Mouse (Mus musculus) large intestine, adult 2 months (tissue): Measurements from ENCODE around the gene Htr2a. TPM values are rescaled to one million over a fixed set of nuclear protein-coding genes. Genes with fewer than 3 reads are reported as not detected.

Experiments
- DNase-seq: peaks from one replicate; pipeline ENCODE4 v3.0.0-alpha.2; 2012; ENCODE audit warnings: low read depth, low spot score
- WGBS: fragments of 180-500 bp; shearing (Covaris S2); methylation state at CpG from one replicate; pipeline ENCODE4 v1.1.7; 2018; 5-methylcytosine and 5-hydroxymethylcytosine counted together
- polyA plus RNA-seq: library from polyadenylated mRNA; depleted of rRNA; stranded (reverse); fragments of >200 nt; gene quantifications from 2 replicates; pipeline ENCODE4 v1.2.3, GENCODE M21; 2012; rRNA removed

The Htr2a gene
- polyA plus RNA-seq, 1 experiment, result 0.05 TPM

- DNase-seq, result no peak
- 58% methylated on average over 2 of the region's 2 CpGs for WGBS
Observed at GRCm38 (mm10) chr14:74691963-74692362, 51.3 kb downstream of the Htr2a start.

DNA sequence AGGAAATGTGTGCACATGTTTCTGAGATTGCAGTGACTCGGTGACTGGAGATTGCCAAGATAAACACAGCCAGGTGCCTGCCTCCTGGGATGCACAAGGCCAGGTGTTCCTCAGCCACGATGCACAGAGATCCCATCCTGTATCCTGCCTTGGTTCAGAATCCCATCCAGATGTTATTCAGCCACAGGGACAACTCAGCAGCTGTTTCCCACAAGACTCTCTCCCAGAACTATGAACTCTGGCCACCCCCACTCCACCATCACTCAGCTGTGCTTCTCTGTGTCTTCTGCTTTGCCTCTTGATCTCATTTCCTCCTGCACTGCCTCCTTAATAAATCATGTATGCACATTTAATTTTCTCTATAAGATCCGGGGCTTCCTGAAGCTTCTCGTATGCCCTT, 56.1 kb downstream of the Htr2a start:
- 28% methylated on average over 4 of the region's 4 CpGs for WGBS
- DNase-seq, result no peak

DNA sequence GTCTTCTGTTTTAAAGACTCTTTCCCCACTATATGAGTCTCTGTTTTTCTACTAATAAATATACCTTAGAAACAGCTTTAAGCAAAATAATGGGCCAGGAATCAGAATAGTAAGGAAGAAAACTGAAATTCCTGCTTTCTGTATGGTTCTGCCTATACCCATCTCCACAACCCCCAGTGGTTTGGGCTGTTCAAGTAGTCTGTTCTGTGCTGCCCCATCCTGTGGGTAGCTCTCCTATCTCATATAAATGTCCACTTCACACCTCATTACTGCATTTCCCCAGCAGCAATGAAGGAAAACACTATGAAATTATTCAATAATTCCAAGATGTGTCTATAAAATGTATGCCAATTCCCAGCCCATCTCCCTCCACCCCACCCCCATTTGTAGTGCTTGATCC, 56.8 kb downstream of the Htr2a start:
- DNase-seq, result no peak

DNA sequence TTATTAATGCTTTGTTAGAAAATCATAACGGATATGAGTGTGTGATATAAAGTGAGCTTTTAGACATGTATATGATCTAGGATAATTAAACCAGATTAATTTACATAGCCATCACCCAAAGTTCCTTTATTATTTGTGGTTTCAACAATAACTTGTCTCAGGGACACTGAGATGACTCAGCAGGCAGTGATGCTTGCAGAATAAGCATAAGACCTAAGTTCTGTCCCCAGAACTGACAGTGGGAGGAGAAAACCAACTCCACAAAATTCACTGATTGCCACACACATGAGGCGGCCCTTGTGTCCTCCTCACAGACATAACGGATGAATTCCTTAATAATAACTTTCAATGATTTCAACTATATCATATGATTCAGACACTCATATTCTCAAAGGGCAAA, 58.6 kb downstream of the Htr2a start:
- DNase-seq, result no peak
- 79% methylated on average over 3 of the region's 3 CpGs for WGBS

DNA sequence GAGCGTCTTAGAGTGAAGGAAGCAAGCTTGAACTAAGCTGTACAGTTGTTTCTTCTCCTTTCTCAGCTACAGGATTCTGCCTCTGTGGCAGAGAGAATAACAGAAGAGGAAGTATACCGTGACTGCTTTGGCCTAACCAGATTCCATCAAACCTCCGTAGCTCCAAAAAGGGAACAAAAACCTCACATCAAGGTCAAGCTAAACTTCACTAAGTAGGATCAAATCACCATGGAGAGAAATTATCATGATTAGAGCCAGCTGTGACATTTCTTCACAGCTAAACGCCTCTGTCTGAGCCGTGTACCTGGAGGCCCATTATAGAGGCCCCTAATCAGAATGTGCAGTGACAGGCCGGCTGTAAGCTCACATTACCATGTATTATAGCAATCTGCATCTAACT, 63.3 kb downstream of the Htr2a start:
- 68% methylated on average over 6 of the region's 6 CpGs for WGBS
- no peak for DNase-seq

DNA sequence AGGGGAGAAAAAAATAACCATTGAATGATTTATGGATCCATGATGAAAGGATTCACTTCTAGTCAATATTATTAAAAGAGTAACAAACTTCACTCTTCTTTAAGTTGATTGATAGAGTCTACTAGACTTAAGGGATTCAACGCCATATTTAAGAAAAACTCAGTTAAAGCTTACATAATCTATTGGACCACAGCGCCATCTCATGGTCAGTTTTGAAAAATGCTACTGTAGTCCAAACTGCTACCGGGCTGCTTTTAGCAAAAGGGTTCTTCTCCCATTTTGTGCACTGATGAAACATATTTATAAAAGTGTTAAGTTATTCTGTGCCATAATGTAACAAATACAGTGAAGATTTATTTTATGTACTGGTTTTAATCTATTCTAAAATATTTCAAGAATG, 68.4 kb downstream of the Htr2a start:
- no peak for DNase-seq
- 20% methylated on average over 3 of the region's 3 CpGs for WGBS

DNA sequence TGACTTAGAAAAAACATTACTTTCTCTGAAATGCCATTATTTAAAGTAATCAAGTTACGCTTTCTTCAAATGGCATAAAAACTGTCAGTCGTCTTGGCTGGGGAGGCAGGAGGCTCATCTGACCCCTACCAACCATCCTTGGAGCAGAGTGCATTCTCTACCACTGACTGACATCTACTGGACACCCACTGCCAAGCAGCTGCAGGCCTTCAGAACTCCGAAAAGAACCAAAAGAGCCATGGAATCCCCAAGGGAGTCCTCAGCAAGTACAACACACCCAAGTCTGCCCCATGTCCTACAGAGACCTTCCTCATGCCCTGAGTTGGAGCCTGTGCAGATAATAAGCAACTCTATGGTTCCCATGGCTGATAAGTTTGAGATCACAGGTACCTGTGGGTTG, 82.9 kb downstream of the Htr2a start:
- DNase-seq, result no peak
- WGBS, result 72% methylated on average over 3 of the region's 3 CpGs

- WGBS, result 12% methylated on average over 9 of the region's 9 CpGs
- DNase-seq, result peak; percentile 82
Observed at GRCm38 (mm10) chr14:74731221-74732078, 90.8 kb downstream of the Htr2a start.

GRCm38 (mm10) chr14:74732079-74732783, 91.6 kb downstream of the Htr2a start, which contains the start of gene Esd:
Esd (plus strand) TSS chr14:74732297.
- WGBS, result under 1% methylated on average over 53 of the region's 53 CpGs
- DNase-seq, result peak; percentile 94

DNA sequence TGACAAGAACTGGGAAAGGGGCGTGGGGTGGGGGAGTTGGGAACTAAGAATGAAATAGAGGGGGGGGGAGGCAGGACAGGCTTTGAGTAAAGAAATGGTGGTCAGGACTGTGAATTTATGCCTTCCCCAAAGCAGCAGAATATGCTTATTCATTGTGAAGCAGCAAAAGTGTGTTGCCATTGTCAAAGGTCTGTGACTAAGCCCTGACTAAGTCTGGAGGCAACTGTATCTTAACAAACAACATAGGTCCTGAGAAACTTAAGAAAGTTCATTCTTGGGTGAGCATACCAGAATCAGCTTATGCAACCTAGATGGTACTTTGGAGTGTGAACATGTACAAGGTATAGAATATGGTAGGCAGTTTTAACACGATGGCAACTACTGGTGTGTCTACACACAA, 92.8 kb downstream of the Htr2a start:
- 38% methylated on average over 2 of the region's 2 CpGs for WGBS
- no peak for DNase-seq

DNA sequence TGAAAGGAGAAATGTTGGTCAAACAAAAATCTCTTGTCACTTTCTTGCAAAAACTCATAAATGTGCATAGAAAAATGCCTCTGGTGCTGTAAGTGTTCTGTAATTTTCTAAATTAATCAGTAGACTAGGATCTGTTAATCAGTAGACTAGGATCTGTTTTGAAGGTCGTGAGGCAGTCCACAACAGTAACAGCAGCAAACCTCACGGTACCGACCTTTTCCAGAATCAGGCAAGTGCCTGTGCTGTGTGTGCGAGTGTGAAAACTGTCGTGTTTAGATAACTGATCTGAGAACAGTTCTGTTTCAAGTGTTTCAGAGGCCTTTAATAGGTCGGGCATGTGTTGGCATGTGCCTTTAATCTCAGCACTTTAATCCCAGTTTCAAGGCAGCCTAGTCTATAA, 94.8 kb downstream of the Htr2a start:
- DNase-seq, result no peak
- 78% methylated on average over 6 of the region's 6 CpGs for WGBS

GRCm38 (mm10) chr14:74736850-74737249, 96.2 kb downstream of the Htr2a start:
- 89% methylated on average over 6 of the region's 6 CpGs for WGBS
- DNase-seq, result no peak

Other genes with a start within 250 kb of the Htr2a start
- 109 and 133 TPM in 2 replicates for gene Esd, start 91.5 kb downstream of the Htr2a start, polyA plus RNA-seq